In genomic region chr5:110401101-110401500, GRCm38 (mm10) we compare ENCODE assay signal across 22 mouse cellular contexts. TPM values are rescaled to one million over a fixed set of nuclear protein-coding genes. Genes with fewer than 3 reads are reported as not detected.
DNase-seq lines count a peak whose midpoint lies in the region; ATAC-seq lines count a peak whose summit lies in the region.
"Had no signal": no experiment of that assay in that cellular context is flagged by ENCODE, and none has a peak within 500 bp of the region (broad histone marks: within the 10 kb centered on the region; RNA-seq: fewer than 3 reads in every experiment).

No protein-coding gene starts in this region.

- no peak for ATAC-seq in cerebellum, adult (ENCODE audit: insufficient number of reproducible peaks, low FRiP score, low TSS enrichment)
- ATAC-seq: activated CD4-positive, CD25-positive, alpha-beta regulatory T cell, adult 4 months; forebrain, postnatal 0 days; hindbrain, embryonic 16.5 days; inflammation-experienced regulatory T-cells, adult 6 months; intestine, postnatal 0 days; Patski had no signal

- DNase-seq in adrenal gland, postnatal 14 days = peak; percentile 37
- no peak for DNase-seq in adrenal gland, adult 8-10 months
- DNase-seq in cerebellum, postnatal 14 days = peak; percentile 69 to 72
- peak; percentile 16 for DNase-seq in urinary bladder, postnatal 14 days (ENCODE audit: low spot score)
- no peak for DNase-seq in urinary bladder, postnatal 4 days (ENCODE audit: low spot score in 2 of 2)
- DNase-seq in right cerebral cortex, postnatal 14 days = no peak
- DNase-seq in right cerebral cortex, adult 18-20 months = no peak
- DNase-seq: adrenal gland, postnatal 25 days; cerebellum, adult 9-10 months; forebrain, postnatal 0 days; gastrocnemius, postnatal 14 days; heart, adult 11 months; heart, postnatal 36 days; kidney, adult 8-10 months had no signal

RNA-seq across cellular contexts. Expression of gene Fbrsl1, which starts 47.2 kb away (rescaled TPM):
- total RNA-seq in adrenal gland, postnatal 14 days (2021) = 74.4 and 78.0 TPM in 2 replicates
- total RNA-seq in adrenal gland, adult 8-10 months (2022) = 10 to 100 TPM; 62.7 to 87.3 (median 75.5) TPM

RNA-seq across cellular contexts. Expression of gene Lrcol1, which starts 56.6 kb away (rescaled TPM):
- total RNA-seq in adrenal gland, postnatal 14 days (2021) = not detected in 2 replicates
- total RNA-seq in adrenal gland, adult 8-10 months (2022) = not detected
- total RNA-seq: adrenal gland, postnatal 25 days; forebrain, postnatal 0 days; gastrocnemius, adult 18-20 months; gastrocnemius, postnatal 14 days; heart, postnatal 36 days; MEL had no signal

RNA-seq across cellular contexts. Expression of gene P2rx2, which starts 58.1 kb away (rescaled TPM):
- total RNA-seq in adrenal gland, postnatal 14 days (2021) = 0.48 and 1.2 TPM in 2 replicates
- total RNA-seq in adrenal gland, adult 8-10 months (2022) = 1 to 10 TPM; 1.1 to 2.2 (median 1.5) TPM
- total RNA-seq: gastrocnemius, adult 18-20 months; gastrocnemius, postnatal 14 days; heart, postnatal 36 days had no signal

Comparison
In these comparisons a context has a peak if more than half of its experiments do, and no peak if none do; other contexts are left out.
1. DNase-seq: peak in adrenal gland, postnatal 14 days (single experiment), cerebellum, postnatal 14 days (2 of 2) and urinary bladder, postnatal 14 days (single experiment); none in adrenal gland, adult 8-10 months (single experiment), urinary bladder, postnatal 4 days (0 of 2), right cerebral cortex, postnatal 14 days (single experiment) and right cerebral cortex, adult 18-20 months (single experiment).